Mouse (Mus musculus) lung, postnatal 0 days (tissue): ENCODE measurements around the gene Cacnb2. TPM values are rescaled to one million over a fixed set of nuclear protein-coding genes. Genes with fewer than 3 reads are reported as not detected.
A peak's percentile ranks its signal among the peaks of the same experiment; 100 is the strongest.

Experiments used
- ATAC-seq: fragments of 200-750 bp; cut with Nextera tagmentation; 2 replicates; pipeline ENCODE4 v1.8.0; 2017; ENCODE audit warnings: moderate library complexity
- DNase-seq: peaks from one replicate; pipeline ENCODE4 v3.0.0-alpha.2; 2016; ENCODE audit warnings: low spot score
- H3K27ac ChIP-seq: fragments of 300-500 bp; sonication (generic); 2 replicates; pipeline ENCODE4 v1.5.1; 2014; ENCODE audit warnings: antibody characterized with exemption, mild to moderate bottlenecking, low read length, mixed read lengths
- H3K27me3 ChIP-seq: fragments of 300-500 bp; sonication (generic); replicated peaks from 2 replicates; pipeline ENCODE4 v1.6.1; 2014; ENCODE audit warnings: low read length, mixed read lengths; ENCODE audit not compliant: insufficient read depth
- H3K36me3 ChIP-seq: fragments of 300-500 bp; sonication (generic); 2 replicates; pipeline ENCODE4 v1.6.1; 2014; ENCODE audit warnings: low read length, mixed read lengths; ENCODE audit not compliant: insufficient read depth
- H3K4me1 ChIP-seq: fragments of 300-500 bp; sonication (generic); 2 replicates; pipeline ENCODE4 v1.6.1; 2014; ENCODE audit warnings: antibody characterized with exemption, low read depth, low read length, mixed read lengths; ENCODE audit not compliant: insufficient read depth
- H3K4me2 ChIP-seq: fragments of 300-500 bp; sonication (generic); replicated peaks from 2 replicates; pipeline ENCODE4 v1.6.1; 2014; ENCODE audit warnings: low read depth, mild to moderate bottlenecking, low read length, moderate library complexity, mixed read lengths
- H3K4me3 ChIP-seq: fragments of 300-500 bp; sonication (generic); 2 replicates; pipeline ENCODE4 v1.5.1; 2014; ENCODE audit warnings: low read depth, low read length
- H3K9ac ChIP-seq: fragments of 300-500 bp; sonication (generic); replicated peaks from 2 replicates; pipeline ENCODE4 v1.6.1; 2014; ENCODE audit warnings: low read depth, mild to moderate bottlenecking
- H3K9me3 ChIP-seq: fragments of 300-500 bp; sonication (generic); 2 replicates; pipeline ENCODE4 v1.6.1; 2016; ENCODE audit warnings: low read length, mixed read lengths
- CTCF ChIP-seq: IDR thresholded peaks from 2 replicates; pipeline ENCODE4 v1.5.1; 2016; ENCODE audit warnings: antibody characterized with exemption, mild to moderate bottlenecking
- EP300 ChIP-seq: IDR thresholded peaks from 2 replicates; pipeline ENCODE4 v1.6.1; 2016; ENCODE audit warnings: antibody characterized with exemption, mild to moderate bottlenecking, control low read depth
- WGBS: fragments of 180-500 bp; shearing (Covaris S2); extraction: QIAGEN DNeasy Blood & Tissue Kit; methylation state at CpG from one replicate; pipeline ENCODE4 v1.1.7; 2014; 5-methylcytosine and 5-hydroxymethylcytosine counted together
- polyA plus RNA-seq: library from polyadenylated mRNA; unstranded; fragments of >200 nt; fragmentation: Nextera tagmentation; extraction: Ambion mirVana; gene quantifications from 2 replicates; pipeline ENCODE4 v1.2.1, GENCODE M21; 2015

Cacnb2 gene
- polyA plus RNA-seq, 1 experiment from 2014 or later, result 5.1 TPM

DNA sequence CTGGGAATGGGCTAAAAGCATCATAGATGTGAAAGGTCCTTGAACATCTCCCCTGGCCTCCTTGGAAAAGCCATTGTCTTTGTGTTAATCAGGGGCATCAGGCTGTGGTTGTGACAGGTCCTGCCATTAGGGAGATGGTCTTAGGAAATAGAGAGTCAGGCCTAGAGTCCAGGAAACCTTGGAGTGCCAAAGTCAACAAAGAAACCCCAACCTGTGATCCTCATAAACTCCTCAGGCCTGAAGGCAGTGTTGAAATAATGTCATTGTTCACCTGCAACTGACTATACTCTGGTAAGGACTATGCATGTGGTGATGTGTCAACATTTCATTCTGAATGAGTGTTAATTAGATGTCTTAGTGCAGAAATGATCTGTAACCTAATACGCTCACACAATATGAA is 255.4 kb downstream of the Cacnb2 start:
- no peak for ATAC-seq
- WGBS, result 97% methylated on average over 1 of the region's 1 CpGs
- Histone ChIP-seq H3K4me3 (no peak overlapping the region), H3K9ac (no peak overlapping the region), H3K27me3 (no peaks in the 10 kb centered on the region), H3K4me2 (no peak overlapping the region), H3K36me3 (no peaks in the 10 kb centered on the region), H3K27ac (no peak overlapping the region), H3K9me3 (no peaks in the 10 kb centered on the region), H3K4me1 (no peaks in the 10 kb centered on the region)
- no peak for TF ChIP-seq CTCF
- TF ChIP-seq EP300, result no peak
- no peak for DNase-seq

DNA sequence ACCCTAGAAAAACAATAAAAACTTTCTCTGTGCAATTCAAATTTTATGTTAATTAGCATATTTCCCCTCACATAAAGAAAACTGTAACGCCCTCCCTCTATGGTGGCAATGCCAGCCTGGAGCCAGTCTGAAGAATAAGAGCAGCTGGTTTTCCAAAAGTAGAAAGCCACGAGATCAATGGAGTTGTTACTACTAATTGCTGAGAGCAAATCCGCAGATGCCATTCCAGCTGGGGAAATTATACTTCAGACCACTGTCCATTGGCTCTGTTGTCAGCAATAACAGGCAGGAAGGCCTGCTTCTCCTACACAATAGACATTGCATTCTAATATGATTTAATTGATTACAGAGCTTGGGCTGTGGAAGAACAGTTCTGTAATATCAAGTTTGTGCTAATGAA is 257.5 kb downstream of the Cacnb2 start:
- no peaks in the 10 kb centered on the region for H3K9me3 ChIP-seq
- no peaks in the 10 kb centered on the region for H3K27me3 ChIP-seq
- DNase-seq, result no peak
- TF ChIP-seq CTCF (no peak), EP300 (no peak)
- no peak overlapping the region for H3K9ac ChIP-seq
- H3K36me3 ChIP-seq, result no peaks in the 10 kb centered on the region
- no peak overlapping the region for H3K27ac ChIP-seq
- no peak overlapping the region for H3K4me2 ChIP-seq
- 76% methylated on average over 3 of the region's 3 CpGs for WGBS
- no peak for ATAC-seq
- H3K4me1 ChIP-seq, result no peaks in the 10 kb centered on the region
- H3K4me3 ChIP-seq, result no peak overlapping the region

DNA sequence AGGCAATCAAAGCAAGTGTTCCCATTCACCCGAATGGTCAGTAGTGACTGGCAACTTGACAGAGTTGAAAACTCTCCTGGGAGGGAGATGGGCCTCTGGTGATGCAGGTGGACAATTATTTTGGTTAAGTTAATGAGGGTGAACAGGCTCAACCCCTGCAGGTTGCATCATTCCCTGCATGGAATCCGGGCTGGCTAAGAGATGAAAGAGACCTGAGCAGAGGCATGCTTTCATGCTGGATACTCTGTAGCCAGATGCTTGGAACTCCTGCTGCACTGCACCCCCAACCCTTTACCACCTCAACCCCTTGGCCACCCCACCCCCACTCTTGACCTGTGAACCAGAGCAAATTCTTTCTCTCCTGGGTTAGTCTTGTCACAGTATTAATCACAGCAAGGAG is 258.7 kb downstream of the Cacnb2 start:
- no peaks in the 10 kb centered on the region for H3K4me1 ChIP-seq
- no peaks in the 10 kb centered on the region for H3K27me3 ChIP-seq
- H3K4me2 ChIP-seq, result no peak overlapping the region
- H3K9me3 ChIP-seq, result no peaks in the 10 kb centered on the region
- WGBS, result 52% methylated on average over 2 of the region's 2 CpGs
- H3K36me3 ChIP-seq, result no peaks in the 10 kb centered on the region
- H3K4me3 ChIP-seq, result no peak overlapping the region
- TF ChIP-seq EP300, result no peak
- TF ChIP-seq CTCF, result no peak
- no peak overlapping the region for H3K9ac ChIP-seq
- DNase-seq, result no peak
- ATAC-seq, result no peak
- no peak overlapping the region for H3K27ac ChIP-seq

DNA sequence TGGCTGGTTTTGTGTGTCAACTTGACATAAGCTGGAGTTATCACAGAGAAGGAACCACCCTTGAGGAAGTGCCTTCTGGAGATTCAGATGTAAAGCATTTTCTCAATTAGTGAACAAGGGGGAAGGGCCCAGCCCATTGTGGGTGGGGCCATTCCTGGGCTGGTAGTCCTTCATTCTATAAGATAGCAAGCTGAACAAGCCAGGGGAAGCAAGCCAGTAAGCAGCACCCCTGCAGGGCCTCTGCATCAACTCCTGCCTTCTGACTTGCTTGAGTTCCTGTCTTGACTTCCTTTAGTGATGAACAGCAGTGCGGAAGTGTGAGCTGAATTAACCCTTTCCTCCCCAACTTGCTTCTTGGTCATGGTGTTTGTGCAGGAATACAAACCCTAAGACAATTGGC is 260.1 kb downstream of the Cacnb2 start:
- Histone ChIP-seq H3K27ac (no peak overlapping the region), H3K4me1 (no peaks in the 10 kb centered on the region), H3K27me3 (no peaks in the 10 kb centered on the region), H3K9ac (no peak overlapping the region), H3K9me3 (no peaks in the 10 kb centered on the region), H3K4me3 (no peak overlapping the region), H3K4me2 (no peak overlapping the region), H3K36me3 (no peaks in the 10 kb centered on the region)
- 29% methylated on average over 1 of the region's 1 CpGs for WGBS
- ATAC-seq (no peak), DNase-seq (no peak)
- no peak for TF ChIP-seq EP300
- TF ChIP-seq CTCF, result no peak

DNA sequence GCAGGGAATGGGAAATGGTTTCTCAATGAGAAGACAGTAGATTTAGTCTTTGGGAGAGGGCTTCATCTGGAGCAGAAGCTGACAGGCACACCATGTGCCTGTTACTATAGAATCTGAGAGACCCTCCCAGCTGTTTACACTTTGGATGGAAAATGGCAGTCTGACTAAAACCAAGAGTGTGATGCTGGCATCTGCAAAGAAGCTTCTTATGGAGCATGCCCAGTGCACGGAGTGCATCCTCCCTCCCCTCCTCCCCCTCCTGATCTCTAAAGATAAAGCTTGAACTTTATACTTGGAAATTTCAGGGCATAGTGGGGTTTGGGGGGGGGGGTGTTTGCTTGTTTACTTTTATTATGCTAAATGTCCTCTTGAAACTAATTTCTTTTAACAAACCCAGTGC is 270.2 kb downstream of the Cacnb2 start:
- DNase-seq, result no peak
- ATAC-seq, result no peak
- Histone ChIP-seq H3K36me3 (no peaks in the 10 kb centered on the region), H3K9me3 (no peaks in the 10 kb centered on the region), H3K9ac (no peak overlapping the region), H3K27me3 (no peaks in the 10 kb centered on the region), H3K4me3 (no peak overlapping the region), H3K4me1 (no peaks in the 10 kb centered on the region; the same call in 1 of the 2 replicates), H3K4me2 (no peak overlapping the region; the same call in 1 of the 2 replicates), H3K27ac (no peak overlapping the region)
- 26% methylated on average over 1 of the region's 1 CpGs for WGBS
- no peak for TF ChIP-seq EP300
- TF ChIP-seq CTCF, result no peak

DNA sequence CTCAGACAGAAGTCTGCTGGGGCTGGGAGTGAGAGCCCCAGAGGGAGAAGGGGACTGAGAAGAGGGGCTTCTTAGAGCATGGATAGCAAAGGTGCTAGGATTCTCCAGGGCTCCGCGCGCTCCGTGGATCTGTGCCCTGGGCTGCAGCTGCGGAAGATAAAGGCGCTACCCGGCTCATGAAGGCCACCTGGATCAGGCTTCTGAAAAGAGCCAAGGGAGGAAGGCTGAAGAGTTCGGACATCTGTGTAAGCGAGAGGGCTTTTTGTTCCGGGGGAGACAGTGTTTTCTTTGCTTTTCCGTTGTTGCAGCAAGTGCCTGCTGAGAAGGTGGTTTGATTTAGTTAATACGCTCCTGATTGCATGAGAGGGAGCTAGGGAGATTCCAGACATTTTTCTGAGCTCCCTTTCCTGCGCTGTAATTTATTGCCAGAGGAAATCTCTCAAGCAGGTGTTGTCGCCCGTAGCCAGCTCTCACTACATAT is 270.9 kb downstream of the Cacnb2 start:
- H3K4me3 ChIP-seq, result peak overlapping the region; percentile 26
- TF ChIP-seq EP300, result no peak
- no peak for TF ChIP-seq CTCF
- H3K9me3 ChIP-seq, result no peaks in the 10 kb centered on the region
- no peaks in the 10 kb centered on the region; the same call in 1 of the 2 replicates for H3K4me1 ChIP-seq
- H3K9ac ChIP-seq, result no peak overlapping the region; the same call in 1 of the 2 replicates
- DNase-seq (no peak), ATAC-seq (peak; percentile 14; the same call in 1 of the 2 replicates)
- WGBS, result 18% methylated on average over 15 of the region's 15 CpGs
- peak overlapping the region; percentile 49 for H3K4me2 ChIP-seq
- no peaks in the 10 kb centered on the region for H3K27me3 ChIP-seq
- H3K27ac ChIP-seq, result no peak overlapping the region
- H3K36me3 ChIP-seq, result no peaks in the 10 kb centered on the region
